Mouse (Mus musculus) thymus, postnatal 25 days (tissue): ENCODE measurements around the gene Mtrr.
"Not testable (repeated sequence)": the region's sequence is repeated elsewhere in the genome, so short reads cannot be mapped to it uniquely, and the experiment has no call there.

Source experiments
- DNase-seq: peaks from one replicate; pipeline ENCODE4 v3.0.0; 2022

Gene Mtrr

GRCm38 (mm10) chr13:68568110-68568509, 13.8 kb downstream of the Mtrr start:
- DNase-seq, result no peak

- not testable (repeated sequence) for DNase-seq
Measured at GRCm38 (mm10) chr13:68553391-68553790, 28.6 kb downstream of the Mtrr start.
